In genomic region chrX:85803006-85803405, GRCm38 (mm10) we compare ENCODE assay signal across 19 mouse cellular contexts.
"Had no signal": no experiment of that assay in that cellular context is flagged by ENCODE, and none has a peak within 500 bp of the region (broad histone marks: within the 10 kb centered on the region; RNA-seq: fewer than 3 reads in every experiment).

No protein-coding gene starts in this region.

- H3K27ac ChIP-seq: liver, embryonic 14.5 days; midbrain, embryonic 10.5 days; midbrain, embryonic 12.5 days; neural tube, embryonic 12.5 days; stomach, embryonic 15.5 days; stomach, postnatal 0 days had no signal

- H3K36me3 ChIP-seq: midbrain, embryonic 10.5 days; midbrain, embryonic 12.5 days; neural tube, embryonic 12.5 days; stomach, embryonic 15.5 days had no signal

- H3K9me3 ChIP-seq: midbrain, embryonic 10.5 days; midbrain, embryonic 12.5 days; neural tube, embryonic 12.5 days; stomach, embryonic 15.5 days had no signal

- DNase-seq: lung, adult 18-20 months; lung, embryonic 14.5 days; lung, postnatal 10 days; lung, postnatal 4 days; midbrain, embryonic 14.5 days; retina, postnatal 1 day; right cerebral cortex, adult 18-20 months; right cerebral cortex, postnatal 25 days; right cerebral cortex, postnatal 4 days; thymus, adult 2 months; thymus, postnatal 25 days; thymus, postnatal 4 days had no signal

- H3K4me1 ChIP-seq: midbrain, embryonic 10.5 days; midbrain, embryonic 12.5 days; neural tube, embryonic 12.5 days; stomach, embryonic 15.5 days had no signal

- ATAC-seq: midbrain, embryonic 16.5 days had no signal

- H3K4me2 ChIP-seq: lung, embryonic 14.5 days; midbrain, embryonic 12.5 days; neural tube, embryonic 12.5 days; stomach, embryonic 15.5 days had no signal

- H3K9ac ChIP-seq: liver, embryonic 14.5 days; lung, embryonic 14.5 days; midbrain, embryonic 12.5 days; neural tube, embryonic 12.5 days; stomach, embryonic 15.5 days had no signal

- H3K27me3 ChIP-seq: midbrain, embryonic 12.5 days; neural tube, embryonic 12.5 days; stomach, embryonic 15.5 days had no signal

- H3K4me3 ChIP-seq: midbrain, embryonic 10.5 days; midbrain, embryonic 12.5 days; neural tube, embryonic 12.5 days; stomach, embryonic 15.5 days had no signal
